Mouse (Mus musculus) heart, adult 9 months (tissue): ENCODE data around the gene Nin.

ENCODE experiments used
- DNase-seq, 2 experiments: peaks; one replicate each; pipeline ENCODE4 v3.0.0; 2022; ENCODE audit warnings: low spot score in 2 of 2

Gene Nin

DNA sequence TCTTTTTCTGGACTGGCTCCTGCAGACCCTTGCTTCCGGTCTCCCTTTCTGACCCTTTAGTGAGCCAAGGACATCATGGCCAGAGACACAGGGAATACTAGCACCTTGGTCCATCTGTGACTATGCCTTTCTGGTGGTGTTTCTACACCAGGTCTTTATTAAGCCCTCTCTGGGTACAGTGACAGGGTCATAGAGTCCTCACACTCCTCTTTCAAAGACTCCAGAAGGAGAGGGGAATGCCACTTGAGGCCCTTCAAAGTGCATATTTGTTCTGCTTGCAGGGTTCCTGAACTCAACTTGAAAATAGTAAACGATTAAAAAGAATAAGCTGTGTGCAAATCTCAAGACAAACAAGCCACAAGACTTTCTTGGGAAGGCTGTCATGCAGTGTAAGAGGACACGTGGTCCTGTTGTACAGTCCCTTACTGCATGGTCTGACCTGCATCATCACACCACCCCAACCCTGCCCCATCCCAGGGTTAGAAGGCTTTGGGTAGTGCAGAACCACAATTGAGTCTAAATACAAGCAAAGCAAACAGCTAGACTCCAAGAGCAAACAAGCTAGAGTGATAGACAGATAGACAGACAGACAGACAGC is 30.5 kb downstream of the Nin start:
- no peak for DNase-seq

DNA sequence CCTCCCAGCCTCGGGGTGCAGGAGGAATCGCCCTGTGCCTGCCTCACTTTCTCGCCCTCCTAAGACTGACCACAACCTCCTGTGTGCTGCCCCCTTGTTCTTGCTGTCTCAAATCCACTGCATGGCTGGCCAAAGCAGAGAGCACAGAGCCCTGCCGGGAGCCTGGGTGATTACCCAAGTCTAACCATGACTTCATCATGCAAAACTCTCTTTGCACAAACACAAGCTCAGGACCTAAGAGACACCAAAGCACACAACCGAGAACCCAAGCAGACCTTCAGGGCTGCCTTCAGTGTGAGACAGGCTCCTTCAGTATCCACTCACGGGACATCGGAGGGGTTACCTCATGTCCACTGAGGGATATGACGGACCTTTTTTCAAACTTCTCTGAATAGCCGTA is 31.0 kb downstream of the Nin start:
- no peak for DNase-seq

DNA sequence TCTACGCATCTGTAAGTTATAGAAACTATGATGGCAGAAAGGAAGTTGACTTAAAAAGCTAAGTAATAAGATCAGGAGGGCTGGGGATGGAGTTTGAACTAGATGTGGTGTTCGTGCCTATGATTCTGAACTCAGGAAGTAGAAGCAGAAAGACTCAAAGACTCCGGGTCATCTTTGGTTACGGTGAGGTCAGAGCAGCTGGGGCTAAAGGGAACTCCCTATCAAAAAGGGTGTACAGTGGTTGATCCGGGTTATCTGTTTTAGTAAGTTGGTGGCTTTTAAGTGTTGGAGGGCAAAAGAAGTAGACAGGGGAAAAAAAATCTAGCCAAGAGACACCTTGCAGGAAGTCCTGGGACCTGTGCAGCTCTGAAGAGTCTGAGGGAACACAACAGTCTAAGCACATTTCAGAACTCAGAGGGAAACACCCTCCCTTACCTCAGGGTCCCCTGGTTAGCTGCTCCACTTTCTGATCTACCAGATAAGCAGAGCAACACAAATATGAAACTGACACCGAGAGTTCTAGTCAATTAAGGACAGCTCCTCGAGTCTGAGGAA is 35.0 kb downstream of the Nin start:
- no peak for DNase-seq

DNA sequence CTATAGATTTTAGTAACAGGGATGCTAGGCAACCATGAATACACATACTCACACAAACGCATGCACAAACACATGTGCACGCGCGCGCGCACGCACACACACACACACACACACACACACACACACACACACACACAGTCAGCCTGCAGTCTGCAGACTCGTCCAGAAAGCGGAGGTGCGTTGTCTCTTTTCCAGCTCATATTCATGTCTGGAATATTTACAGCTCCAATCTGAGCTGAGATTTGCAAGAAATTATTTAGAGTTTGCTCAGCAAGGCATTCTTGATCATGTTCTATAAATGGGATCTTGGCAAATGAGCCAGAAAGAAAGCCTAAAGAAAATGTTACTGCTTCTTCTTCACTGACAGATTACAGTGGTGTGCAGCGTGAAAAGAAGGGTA is 37.0 kb downstream of the Nin start:
- no peak for DNase-seq

DNA sequence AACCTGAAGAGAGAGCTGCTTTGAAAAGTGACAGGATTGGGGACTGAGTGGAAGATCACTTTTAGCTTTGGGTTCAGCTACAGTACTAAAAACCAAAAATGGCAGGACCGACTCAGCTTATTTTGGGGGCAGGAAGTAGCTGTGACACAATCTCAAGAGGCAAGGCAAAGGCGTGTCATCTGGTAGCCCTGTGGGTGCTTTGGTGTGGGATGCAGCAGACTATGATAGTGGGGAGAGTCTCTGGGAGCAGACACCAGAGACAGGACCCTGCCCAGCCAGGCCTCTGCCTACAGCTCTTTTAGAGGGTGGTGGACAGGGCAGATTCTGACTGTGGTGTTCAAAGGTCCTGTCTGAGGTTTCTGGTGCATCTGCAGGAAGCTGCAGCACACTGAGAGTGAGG is 38.5 kb downstream of the Nin start:
- no peak for DNase-seq

DNA sequence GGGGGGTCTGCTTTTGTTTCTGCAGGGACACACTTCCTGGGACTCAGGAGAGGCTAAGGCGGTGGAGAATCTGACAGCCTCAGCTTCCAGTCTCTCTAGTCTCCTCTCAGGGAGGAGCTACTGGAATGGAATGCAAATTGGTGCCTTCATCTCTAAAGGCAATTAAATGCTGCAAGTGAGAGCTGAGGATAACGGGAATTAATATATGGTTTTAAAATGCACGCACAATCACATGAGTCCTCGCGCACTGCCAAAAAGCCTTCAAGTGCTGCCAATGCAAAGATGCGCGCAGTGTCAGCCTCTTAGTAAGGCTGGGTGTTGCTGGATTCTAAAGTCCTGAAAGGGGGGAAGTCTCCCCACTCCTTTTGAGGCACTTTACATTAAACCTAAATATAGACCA is 42.6 kb downstream of the Nin start:
- no peak for DNase-seq

DNA sequence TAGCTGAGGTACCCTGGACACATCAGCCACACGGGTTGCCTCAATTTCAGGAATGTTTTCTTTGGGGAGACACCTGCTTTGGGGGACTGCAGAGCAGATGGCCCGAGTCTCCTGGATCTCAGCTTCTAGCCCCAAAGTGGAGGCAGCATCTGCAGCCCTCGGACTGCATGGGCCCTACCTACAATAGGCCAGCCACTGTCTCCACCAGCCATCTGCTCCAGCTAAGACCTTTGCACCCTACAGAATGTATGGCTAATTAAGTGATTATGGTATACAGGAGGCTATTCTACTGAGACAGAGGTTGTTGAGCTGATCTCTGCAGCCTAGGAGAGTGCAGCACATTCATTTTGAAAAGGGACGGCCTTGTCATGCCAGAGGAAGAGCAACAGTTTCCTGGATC is 43.2 kb downstream of the Nin start:
- no peak for DNase-seq

DNA sequence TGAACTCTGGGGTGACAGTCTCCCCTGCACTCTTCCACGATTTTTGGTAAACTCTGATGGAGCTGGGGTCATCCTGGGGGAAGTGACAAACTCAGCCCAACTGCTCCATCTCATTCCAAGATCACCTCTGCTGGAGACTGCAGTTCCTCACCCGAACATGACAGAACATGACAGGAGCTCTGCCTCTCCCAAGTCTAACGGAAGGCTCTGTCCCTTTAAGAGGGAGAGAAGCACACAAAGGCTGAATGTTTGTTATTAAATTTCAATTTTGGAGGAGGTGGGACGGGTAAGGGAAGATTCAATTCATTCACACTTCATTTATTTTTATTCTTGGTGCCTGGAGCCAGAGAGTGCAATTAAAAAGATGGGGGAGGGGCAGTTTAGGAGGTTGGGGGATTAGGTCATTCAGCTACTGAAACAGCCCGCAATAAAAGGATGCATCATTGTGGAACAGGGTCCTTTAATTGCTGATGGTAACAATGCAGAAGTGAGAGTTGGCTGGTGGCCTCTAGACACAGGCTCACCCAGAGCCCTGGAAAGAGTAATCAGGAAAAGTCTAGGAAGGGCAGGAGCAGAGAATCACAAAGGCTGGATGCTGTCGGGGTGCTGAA is 44.8 kb downstream of the Nin start:
- no peak for DNase-seq

DNA sequence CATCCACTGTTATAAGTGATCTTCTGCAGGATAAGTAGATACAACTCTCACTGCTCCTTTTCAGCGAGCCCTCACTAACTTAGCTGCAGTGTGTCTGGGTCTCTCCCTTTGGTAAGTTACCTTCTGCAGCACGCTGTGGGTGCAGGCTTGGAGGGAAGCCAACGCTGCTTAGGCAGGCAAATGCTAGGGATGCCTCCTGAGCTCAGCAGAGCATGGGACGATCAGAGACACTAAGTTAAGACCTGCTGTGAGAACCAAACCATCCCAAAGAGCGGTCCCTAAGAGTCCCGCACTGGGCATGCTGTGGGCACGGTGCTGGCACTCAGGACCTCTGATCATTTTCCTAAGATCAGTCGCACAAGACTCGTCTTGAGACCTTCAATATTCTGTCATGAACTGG is 45.7 kb downstream of the Nin start:
- DNase-seq = no peak

DNA sequence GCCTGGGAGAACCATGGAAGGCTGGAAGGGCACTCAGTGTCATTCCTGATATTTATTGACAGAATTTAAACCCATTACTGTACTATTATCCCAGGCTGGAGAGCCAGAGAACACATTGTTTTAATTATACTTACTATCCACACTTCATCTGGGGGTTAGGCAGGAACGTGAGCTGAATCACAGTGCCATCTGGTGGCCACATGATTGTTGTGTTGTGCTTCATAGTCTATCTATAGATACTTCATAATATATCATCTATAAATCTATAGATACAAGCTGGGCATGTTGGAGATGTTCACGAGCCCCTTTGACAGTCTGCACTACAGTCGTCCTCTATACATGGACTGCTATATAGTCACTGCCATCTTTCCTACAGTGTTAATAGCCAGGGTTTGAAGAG is 51.4 kb downstream of the Nin start:
- peak in 1 of 2 experiments; percentile 31 for DNase-seq

DNA sequence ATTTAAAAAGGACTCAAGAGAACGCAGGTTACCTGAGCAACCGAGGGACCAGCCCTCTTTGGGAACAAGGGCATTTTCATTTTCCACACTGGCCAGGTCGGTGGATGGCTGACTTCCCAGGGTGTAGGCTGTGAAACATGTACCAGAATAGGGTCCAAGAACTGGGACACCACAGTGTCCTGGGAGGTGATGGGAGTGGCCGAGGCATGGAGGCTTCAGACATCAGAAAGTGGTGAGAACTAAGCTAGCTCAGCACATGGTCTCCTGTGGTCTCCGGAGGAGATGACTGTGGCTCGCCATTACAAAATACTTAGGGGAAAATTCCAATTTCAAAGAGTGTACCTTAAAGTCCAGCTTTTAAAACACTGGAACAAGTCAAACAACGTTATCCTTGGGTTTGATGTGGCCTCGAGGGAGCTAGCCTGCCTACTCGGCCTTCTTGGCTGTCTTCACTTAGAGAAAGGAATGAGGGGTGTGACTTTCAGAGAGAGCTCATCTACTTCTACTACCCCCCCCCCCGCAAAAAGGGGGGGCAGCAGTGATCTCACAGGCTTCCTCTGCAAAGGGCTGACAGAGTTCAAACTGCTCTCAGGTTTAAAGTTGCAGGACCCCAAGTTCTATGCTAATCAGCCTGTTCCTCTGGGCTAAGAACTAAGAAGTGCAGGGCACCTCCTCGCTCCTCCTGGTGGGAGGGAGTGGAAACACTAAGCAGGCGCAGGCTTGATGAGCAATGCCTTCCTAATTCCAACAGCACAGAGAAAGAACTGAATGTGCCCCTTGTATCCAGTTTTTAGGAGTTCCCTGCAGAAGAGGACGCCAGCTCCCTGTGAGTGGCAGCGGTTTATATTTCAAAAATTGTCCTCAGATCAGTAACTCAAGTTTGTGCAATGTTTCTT is 54.3 kb downstream of the Nin start:
- DNase-seq = peak; percentile 25 to 32

DNA sequence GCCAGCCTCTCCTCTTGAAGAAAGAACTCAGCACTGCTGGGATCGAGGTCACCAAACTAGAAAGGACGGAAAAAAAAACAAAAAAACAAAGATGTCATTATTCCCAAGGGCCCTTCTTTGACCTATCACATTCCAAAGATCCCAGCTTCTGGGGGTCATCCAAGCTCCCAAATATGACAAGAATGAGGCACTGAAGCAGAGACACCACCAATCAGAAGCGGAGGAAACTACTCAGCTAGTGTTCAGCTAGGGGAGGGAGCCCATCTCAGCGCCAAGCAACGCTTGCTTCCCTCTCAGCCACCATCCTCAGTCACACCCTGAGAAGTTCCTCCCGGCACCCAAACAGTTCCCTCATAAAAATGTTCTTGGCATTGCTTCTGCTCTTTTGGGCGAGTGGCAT is 62.8 kb downstream of the Nin start:
- peak; percentile 77 to 78 for DNase-seq

DNA sequence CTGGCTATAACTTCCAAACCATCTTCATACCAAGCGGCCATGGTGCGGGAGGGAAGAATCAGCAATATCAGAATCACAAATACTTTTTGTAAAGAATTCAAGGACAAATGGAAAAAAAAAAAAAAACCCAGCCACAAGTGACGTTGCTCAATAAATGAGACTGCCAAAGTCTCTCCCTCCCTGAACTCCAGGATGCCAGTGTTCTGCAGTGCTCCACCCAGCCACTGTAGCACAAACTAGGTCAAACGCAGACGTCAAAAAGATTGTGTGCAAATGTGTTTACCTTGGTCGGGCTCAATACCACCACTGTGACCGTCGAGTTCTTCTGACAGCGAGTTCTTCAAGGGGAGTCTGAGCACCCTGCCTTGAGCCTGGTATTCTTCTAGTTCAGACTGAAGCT is 64.8 kb downstream of the Nin start:
- DNase-seq = no peak

DNA sequence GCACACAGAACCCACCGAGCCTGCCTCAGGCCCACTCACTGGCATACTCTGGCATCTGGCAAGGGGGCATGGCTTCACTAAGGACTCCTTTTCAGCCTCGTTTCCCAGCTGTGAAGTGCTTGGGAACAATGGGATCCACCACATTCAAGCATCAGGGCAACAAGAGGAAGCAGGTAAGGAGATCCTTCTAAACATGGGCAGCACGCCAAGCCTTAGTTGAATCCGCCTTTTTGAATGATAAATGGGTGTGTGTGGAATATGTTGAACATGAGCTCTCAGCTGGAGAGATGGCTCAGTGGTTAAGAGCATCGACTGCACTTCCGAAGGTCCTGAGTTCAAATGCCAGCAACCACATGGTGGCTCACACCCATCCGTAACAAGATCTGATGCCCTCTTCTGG is 66.2 kb downstream of the Nin start:
- DNase-seq = no peak

DNA sequence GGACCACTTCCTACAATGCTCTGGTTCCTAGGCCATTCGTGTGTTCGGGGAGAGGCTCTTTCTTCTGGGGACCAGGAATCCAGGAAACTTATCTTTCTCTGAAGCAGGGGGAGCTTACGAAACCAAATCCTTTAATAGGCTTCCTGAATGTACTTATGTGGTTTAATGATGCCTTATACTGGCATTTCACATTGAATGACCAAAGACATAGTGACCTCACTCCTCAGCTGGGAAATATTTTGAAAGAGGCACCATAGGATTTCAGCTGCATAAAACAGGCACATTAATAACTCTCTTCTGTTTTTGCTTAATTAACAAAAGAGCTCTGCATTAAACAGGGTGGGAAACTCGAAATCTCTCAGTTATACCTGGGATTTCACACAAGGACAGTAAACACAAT is 69.2 kb downstream of the Nin start:
- no peak for DNase-seq

DNA sequence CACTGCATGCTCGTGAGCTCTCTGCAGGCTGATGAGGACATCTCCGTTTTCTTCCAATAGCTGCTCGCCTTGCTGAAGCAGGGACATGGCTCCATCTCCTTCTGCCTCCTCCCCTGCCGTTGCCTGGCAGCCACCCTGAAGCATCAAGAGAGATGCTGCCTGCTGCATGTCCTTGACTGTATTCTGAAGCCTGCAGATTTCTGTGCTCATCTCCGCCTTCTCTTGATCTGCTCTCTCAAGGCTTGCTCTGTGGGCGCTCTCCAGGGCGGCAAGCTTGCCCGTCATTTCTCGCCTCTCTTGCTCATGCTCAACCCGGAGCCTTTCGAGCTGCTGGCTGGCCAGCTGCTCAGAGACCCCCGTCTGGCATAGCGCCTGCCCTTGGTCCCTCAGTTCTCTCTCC is 70.1 kb downstream of the Nin start:
- DNase-seq = no peak

DNA sequence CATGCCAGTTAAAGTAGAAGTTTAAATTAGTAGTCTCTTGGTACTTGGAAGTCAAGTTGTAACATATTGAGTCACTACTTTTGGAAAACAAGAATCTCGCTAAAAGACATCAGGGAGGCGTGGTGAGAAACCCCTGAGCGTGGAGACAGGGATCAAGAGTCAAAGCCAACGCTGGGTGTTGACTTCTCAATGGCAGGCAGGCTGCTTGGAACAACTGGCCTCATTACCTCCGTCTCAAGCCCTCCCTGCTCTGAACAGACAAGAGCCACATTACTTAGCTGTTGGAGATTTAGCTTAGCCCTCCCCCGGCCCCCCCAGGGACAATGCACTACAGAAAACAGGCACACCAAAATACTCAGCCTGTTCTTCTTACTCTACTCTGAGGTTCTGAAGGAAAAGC is 72.5 kb downstream of the Nin start:
- DNase-seq = no peak

DNA sequence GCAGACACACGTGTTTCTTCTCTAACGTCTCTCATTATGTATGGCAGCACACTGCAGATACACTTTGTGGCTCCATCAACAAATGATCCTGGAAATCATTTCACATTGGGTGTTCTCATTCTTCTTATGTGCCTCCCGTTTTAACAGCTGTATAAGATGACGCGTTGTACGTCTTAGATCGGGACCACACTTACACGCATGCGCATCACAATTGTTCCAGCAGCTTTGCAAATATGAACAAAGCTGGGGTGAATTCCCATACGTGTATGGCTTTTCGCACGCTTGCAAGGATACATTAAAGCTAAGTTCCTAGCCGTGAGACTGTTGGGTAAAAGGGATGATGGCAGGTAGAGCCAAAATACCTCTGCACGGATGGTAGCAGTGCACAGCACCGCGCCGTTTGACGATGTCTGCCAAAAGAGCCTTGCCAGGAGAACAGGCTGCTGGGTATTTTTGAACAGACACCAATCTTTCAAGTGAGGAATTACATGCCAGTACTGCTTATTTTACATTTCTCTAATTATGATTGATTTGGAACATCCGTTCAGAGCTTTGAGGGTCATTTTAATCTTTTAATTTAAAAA is 76.7 kb downstream of the Nin start:
- DNase-seq = no peak

DNA sequence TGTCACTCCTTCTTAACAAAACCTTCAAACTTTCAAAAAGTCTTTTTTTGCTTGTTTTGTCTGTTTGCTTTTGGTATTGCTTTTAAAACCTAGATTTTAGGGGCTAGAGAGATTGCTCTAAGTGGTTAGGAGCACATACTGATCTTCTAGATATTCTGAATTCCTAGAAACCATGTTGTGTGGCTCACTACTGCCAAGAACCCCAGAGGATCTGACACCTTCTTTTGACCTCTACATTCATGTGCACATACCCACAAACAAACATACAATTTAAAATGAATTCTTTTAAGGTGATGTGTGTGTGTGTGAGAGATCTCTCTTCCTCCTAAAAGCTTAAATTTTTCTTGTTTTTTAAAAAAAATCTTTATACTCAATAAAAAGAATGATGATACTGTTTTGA is 87.3 kb downstream of the Nin start:
- no peak for DNase-seq

DNA sequence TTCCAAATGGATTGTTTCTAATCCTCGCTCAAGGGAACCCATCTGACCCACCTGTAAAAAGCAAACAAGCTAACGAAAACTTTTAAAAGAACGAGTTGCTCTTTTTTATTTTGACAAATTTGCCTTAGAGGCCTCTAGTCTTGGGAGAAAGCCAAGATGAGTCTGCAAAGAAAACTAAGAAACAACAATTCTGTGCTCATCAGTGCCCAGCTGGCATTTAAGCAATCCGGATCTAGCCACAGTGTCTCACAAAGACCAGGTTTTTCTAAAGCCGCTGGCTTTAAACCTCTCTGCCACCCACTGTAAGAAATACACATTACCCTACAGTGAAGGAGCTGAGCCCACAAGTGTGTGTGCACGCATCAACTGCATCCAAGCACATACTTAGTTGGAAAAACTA is 88.1 kb downstream of the Nin start:
- DNase-seq = no peak

DNA sequence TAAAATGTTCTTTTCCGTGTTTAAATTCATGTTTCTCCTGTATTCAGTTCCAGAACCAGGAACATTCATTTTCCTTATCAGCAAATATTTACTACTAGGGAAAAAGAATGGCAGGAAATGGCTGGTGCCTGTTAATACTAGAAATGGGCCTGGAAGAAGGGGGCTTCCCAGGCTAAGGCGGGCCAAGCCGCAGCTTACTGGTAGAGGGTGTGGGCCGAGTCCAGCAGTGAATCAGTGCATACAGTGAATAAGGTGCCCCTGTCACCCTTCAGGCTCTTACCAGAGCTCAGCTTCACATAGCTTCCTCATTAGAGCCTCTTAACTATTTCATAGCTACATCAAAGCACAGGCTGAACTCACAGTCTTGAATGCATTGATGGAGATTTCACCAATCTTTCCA is 89.9 kb downstream of the Nin start:
- DNase-seq = no peak

DNA sequence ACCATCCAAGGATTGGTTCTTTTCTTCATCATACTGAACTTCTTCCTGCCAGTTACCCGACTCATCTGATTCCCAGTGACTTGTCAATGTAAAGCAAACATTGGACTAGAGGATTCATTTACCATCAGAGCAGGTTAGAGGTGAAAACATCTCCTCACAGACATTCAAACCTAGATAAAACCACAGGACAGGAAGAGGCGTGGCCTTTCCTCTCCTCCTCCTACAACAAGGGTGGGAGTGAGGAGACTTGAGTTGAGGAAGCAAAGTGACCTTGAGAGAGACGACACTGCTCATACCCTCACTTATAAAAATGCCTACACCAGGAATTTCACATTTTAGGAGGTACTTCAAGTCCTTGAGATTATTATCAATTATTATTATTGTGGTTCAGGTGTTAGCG is 95.4 kb downstream of the Nin start:
- DNase-seq = no peak

DNA sequence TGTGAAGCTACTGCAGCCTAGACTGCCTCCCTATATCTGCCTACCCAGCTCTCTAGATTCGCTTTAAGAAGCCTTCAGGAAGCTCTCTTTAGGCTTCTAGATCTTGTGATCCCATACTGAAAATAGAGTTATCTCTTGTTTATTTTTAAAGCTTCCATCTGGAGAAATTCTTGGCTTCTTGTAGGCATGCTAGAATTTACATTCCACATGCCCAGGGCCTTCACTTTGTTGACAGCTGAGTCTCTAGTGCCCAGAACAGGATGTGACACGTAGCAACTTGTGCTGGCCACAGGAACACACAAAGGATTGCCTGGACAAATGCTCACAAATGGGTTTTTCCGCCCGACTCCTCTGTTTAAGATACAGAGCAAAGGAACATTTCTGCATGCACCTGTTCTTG is 97.6 kb downstream of the Nin start:
- DNase-seq = peak in 1 of 2 experiments; percentile 10
